Mouse (Mus musculus): ENCODE results near the gene Taar7b. TPM values are rescaled to one million over a fixed set of nuclear protein-coding genes. Genes with fewer than 3 reads are reported as not detected.

Gene Taar7b
- polyA plus RNA-seq, 1 experiment = not detected

DNA sequence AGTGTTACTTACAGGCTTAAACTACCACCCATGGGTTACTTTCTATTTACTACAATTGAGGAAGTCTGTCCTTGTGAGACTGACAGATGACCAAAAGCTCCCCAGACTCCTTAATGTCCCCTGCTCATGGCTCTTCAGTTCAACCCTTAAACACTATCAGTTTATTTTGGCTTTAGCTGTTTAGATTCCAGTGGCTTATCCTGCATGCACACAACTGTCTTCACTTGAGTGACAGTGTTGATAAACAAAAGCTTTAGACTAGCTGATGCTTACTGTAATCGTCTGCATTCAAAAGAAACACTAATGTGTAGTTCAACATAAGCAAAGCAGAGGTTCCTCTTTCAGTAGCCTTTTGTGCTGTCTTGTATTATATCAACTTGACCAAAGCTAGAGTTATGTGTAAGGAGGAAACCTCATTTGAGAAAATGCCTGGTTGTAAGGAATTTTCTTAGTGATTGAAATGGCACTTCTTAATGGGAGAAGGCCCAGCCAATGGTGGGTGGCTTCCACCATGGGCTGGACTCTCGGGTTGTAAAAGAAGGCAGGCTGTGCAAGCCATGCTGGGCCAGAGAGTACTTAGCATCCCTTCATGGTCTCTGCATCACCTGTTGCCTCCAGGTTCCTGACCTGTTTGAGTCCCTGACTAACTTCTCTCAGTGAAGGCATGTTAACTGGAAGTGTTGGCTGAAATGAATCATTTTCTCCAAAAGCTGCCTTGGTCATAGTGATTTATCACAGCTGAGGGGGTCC, 40.6 kb downstream of the Taar7b start:
- H3K4me1 ChIP-seq (ENCODE audit: control insufficient read depth, insufficient read depth, low read length) = no peaks in the 10 kb centered on the region
- no peak for TF ChIP-seq CTCF (IDR thresholded peaks at IDR 0.05; ENCODE audit: insufficient read depth, low read length)
- TF ChIP-seq POLR2A (IDR thresholded peaks at IDR 0.05; ENCODE audit: borderline replicate concordance, extremely low read depth, low read depth, low read length) = no peak
- 44% methylated on average over 2 of the region's 2 CpGs for whole genome bisulfite sequencing
- no peak for DNase-seq
- H3K4me3 ChIP-seq (replicated peaks; ENCODE audit: extremely low read depth, low read depth, low read length) = no peak overlapping the region

DNA sequence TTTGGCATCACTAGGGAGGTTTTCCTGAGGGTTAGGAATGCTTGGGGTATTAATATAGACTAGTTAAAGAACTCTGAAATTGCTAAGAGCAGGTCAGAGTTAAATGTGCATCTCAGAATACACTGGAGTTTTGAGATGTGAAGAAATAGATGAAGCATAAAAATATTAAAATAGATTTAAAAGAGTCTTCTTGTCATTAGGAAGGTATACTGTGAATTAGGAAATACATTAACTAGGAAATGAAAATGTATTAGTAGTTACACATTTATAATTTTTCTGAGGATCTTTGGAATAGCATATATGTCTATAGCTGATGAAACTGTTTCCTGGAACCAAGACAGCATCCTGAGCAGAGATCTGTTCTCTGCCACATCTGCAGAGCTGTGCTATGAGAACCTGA, 49.5 kb downstream of the Taar7b start, which contains the start of gene Taar7f:
Taar7f (plus strand) TSS at position 301 of the 400 bp plus-strand sequence.
- no peak for DNase-seq
- no peak for TF ChIP-seq POLR2A (IDR thresholded peaks at IDR 0.05; ENCODE audit: borderline replicate concordance, extremely low read depth, low read depth, low read length)
- no peak for TF ChIP-seq CTCF (IDR thresholded peaks at IDR 0.05; ENCODE audit: insufficient read depth, low read length)

More for the DNA sequence above, 49.5 kb downstream of the Taar7b start, which contains the start of gene Taar7f:
- no peak within 1 kb of the TSS for H3K4me3 ChIP-seq (replicated peaks; ENCODE audit: extremely low read depth, low read depth, low read length)
- H3K4me1 ChIP-seq (ENCODE audit: control insufficient read depth, insufficient read depth, low read length) = no peaks in the 10 kb centered on the region

Other genes with a start within 250 kb of the Taar7b start
- gene Rps12, start 212.7 kb upstream of the Taar7b start, polyA plus RNA-seq (2012; rRNA removed) = 907 and 1,065 TPM in 2 replicates
- gene Slc18b1, start 203.0 kb upstream of the Taar7b start, polyA plus RNA-seq (2012; rRNA removed) = 8.1 and 10.3 TPM in 2 replicates
- gene Vnn3, start 148.5 kb upstream of the Taar7b start, polyA plus RNA-seq (2012; rRNA removed) = 4.3 and 4.8 TPM in 2 replicates
- 12.0 and 18.9 TPM in 2 replicates for gene Vnn1, start 105.3 kb upstream of the Taar7b start, polyA plus RNA-seq (2012; rRNA removed)
- gene Taar1, start 79.6 kb upstream of the Taar7b start, polyA plus RNA-seq (2012; rRNA removed) = not detected in 2 replicates
- 0.27 TPM in 1 of 2 replicates, not detected in the other for gene Taar2, start 61.4 kb upstream of the Taar7b start, polyA plus RNA-seq (2012; rRNA removed)
- gene Taar3, start 50.4 kb upstream of the Taar7b start, polyA plus RNA-seq (2012; rRNA removed) = not detected in 2 replicates
- gene Taar4, start 39.4 kb upstream of the Taar7b start, polyA plus RNA-seq (2012; rRNA removed) = not detected in 2 replicates
- not detected in 2 replicates for gene Taar5, start 29.2 kb upstream of the Taar7b start, polyA plus RNA-seq (2012; rRNA removed)
- not detected in 2 replicates for gene Taar6, start 14.3 kb upstream of the Taar7b start, polyA plus RNA-seq (2012; rRNA removed)
- not detected in 2 replicates for gene Taar7a, start 6.5 kb upstream of the Taar7b start, polyA plus RNA-seq (2012; rRNA removed)
- not detected in 2 replicates for gene Taar7d, start 27.3 kb downstream of the Taar7b start, polyA plus RNA-seq (2012; rRNA removed)
- not detected in 2 replicates for gene Taar7e, start 37.7 kb downstream of the Taar7b start, polyA plus RNA-seq (2012; rRNA removed)
- not detected in 2 replicates for gene Taar7f, start 49.6 kb downstream of the Taar7b start, polyA plus RNA-seq (2012; rRNA removed)
- gene Taar8a, start 76.6 kb downstream of the Taar7b start, polyA plus RNA-seq (2012; rRNA removed) = not detected in 2 replicates
- gene Taar8b, start 92.4 kb downstream of the Taar7b start, polyA plus RNA-seq (2012; rRNA removed) = not detected in 2 replicates
- not detected in 2 replicates for gene Taar8c, start 102.0 kb downstream of the Taar7b start, polyA plus RNA-seq (2012; rRNA removed)
- not detected in 2 replicates for gene Taar9, start 109.6 kb downstream of the Taar7b start, polyA plus RNA-seq (2012; rRNA removed)
- gene Stx7, start 149.4 kb downstream of the Taar7b start, polyA plus RNA-seq (2012; rRNA removed) = 91.9 and 97.8 TPM in 2 replicates
- 1.3 and 1.9 TPM in 2 replicates for gene Moxd1, start 223.6 kb downstream of the Taar7b start, polyA plus RNA-seq (2012; rRNA removed)

Data from lung, adult 2 months (tissue).